Mouse (Mus musculus) adipocyte (in vitro differentiated cells): ENCODE measurements around the gene Plcb4.
"Not testable (repeated sequence)": the region's sequence is repeated elsewhere in the genome, so short reads cannot be mapped to it uniquely, and the experiment has no call there.

Experiments used
- DNase-seq: peaks from one replicate; pipeline ENCODE4 v3.0.0-alpha.2; 2016; ENCODE audit warnings: low spot score

The Plcb4 gene

DNA sequence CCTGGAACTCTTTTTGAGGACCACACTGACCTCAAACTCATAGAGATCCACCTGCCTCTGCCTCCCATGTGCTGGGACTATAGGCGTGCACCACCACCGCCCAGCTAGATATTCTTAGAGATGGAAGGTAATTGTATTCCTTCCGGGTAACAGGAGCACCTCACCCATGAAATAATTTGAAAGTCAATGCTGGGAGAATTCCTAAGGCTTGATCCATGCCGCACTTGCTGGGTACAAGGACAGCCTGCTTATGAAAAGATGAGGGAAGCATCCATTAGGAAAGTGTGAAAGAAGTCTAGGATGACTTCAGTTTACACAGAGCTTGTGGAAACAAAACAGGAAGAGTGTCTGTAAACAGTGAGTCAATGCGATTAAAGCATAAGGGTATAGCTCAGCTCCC lies 232.9 kb downstream of the Plcb4 start:
- DNase-seq = no peak

DNA sequence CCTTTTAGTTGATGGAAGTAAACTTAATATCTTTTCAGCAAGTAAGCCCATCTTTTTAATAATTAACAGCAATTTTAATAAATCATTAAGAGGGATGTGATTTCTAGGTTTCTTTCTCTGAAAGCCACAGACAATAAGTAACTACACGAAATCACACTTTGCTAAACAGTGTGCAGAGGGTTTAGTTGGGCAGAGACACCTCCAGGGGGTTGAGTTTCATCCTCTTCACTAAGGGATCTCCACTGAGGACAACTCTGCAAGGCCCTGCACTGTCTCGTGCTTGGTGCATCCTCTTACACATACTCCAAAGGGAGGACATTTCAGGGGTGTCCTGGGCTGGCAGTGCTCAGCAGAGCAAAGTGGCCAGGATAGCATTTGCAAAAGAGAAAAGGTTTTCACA lies 235.8 kb downstream of the Plcb4 start:
- DNase-seq = no peak

DNA sequence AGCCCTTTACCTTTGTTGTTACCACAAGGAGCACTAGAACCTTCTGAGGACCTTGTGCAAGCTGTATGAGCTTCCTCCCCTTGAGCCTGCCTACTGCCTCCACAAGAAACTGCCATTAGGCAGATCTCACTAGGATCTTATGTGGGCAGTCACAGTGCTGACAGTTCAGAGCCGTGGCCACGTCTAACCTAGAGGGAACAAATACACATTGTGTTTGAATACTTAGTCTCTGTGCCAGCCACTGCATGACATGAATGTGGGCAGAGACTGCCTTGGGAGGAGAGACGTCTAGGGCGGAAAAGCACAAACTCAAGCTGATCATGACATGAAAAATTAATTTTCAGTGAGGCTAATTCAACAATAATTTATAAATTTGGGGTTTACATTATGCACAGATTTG lies 239.2 kb downstream of the Plcb4 start:
- DNase-seq = no peak

DNA sequence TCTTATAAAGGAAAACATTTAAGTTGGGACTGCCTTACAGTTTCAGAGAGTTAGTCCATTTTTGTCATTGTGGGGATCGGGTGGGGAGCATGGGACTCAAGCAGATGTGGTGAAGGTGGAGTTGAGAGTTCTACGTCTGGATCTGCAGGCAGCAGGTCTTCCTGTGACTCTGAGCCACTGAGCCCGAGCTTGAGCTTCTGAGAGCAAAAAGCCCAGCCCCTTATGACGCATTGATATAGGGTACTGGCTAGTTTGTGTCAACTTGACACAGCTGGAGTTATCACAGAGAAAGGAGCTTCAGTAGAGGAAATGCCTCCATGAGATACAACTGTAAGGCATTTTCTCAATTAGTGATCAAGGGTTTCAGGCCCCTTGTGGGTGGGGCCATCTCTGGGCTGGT lies 241.1 kb downstream of the Plcb4 start:
- not testable (repeated sequence) for DNase-seq

DNA sequence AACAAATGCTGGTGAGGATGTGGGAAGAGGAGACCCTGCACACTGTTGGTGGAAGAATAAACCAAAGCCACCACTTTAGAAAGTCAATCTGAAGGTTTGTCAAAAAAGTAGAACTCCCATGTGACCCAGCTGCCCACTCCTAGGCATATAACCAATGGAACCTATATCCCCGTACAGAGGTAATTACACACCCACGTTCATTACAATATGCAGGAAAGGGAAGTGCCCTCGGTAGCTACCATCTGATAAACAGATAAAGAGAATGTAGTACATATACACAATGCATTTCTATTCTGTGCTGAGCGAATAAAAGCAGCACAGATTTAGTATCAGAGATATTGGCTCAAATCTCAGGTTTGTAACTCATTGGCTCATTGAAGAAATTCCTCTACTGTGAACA lies 242.2 kb downstream of the Plcb4 start:
- no peak for DNase-seq

GRCm38 (mm10) chr2:135904262-135904661 lies 245.5 kb downstream of the Plcb4 start:
- no peak for DNase-seq

DNA sequence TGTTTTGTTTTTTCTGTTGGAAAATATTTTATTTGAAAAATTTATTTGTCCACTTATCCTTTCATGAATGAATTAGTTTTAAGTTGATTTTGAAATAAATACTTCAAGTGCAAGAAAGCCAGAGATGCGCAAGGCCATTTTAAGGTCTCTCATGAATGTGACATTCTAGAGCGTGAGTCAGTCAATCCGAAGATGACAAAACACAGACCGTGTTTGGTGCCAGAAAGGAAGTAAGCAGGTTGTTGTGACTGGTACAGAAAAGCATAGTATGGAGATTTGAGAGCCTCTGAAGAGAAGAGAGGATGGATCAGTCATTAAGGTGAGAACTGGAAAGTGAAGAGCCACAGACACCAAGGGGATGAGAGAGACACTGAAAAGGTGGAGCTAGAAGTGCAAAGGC lies 246.0 kb downstream of the Plcb4 start:
- no peak for DNase-seq

DNA sequence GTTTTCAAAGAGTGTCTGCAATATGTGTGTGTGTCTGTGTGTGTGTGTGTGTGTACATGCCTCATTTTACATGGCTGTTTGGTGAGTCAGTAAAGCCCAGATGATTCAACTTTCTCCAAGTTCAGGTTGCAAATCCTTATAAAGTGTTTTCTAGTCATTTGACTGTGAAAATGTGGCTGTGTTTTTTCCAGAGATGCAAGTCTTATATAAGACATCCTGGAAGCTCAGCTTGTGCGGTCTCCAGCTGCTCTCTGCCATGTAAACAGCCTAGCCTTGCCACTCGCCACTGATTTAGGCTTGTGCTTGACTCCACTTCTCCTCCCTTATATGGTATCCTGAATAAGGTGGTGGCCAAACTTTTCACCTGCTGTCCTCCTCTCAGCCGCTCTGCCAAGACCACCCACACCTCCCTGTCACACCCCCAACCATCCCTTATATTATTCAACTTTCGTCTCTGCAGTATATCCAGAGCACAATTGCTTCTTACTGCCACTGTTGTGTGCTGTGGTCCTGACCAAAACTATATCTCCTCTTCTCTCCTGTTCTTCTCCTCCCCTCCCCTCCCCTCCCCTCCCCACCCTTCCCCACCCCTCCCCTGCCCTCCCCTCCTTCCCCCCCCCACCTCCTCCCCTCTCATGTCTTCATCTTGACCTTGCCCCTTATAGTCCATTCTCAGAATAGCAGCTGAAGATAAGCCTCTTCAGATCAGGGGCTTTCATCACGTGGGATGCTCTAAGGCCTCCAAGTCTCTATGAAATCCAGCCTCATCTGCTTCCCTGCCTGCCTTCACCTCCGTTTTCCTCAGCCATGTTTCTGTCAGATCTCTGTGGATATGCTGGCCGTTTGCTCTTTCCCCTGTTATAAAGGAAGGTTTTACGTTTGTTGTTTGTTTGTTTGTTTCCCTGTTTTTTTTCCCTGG lies 255.8 kb downstream of the Plcb4 start:
- no peak for DNase-seq

GRCm38 (mm10) chr2:135915928-135916327 lies 257.1 kb downstream of the Plcb4 start:
- no peak for DNase-seq

GRCm38 (mm10) chr2:135917000-135917399 lies 258.2 kb downstream of the Plcb4 start:
- DNase-seq = no peak

DNA sequence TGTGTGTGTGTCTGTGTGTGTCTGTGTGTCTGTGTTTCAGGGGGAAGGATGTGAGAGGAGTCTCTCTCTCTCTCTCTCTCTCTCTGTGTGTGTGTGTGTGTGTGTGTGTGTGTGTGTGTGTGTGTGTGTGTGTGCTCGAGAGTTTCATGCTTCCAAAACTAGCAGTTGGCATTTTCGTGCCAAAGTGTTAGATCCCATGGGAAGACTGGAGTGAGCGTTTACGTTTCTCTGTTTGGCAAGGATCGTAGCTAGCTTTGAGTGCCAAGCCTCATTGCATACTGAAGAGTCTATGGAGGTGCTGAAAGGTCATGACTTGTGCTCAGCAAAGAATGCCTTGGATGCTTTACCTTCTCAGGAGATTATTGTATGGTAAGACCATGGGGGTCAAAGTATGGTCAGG lies 259.3 kb downstream of the Plcb4 start:
- peak; percentile 80 for DNase-seq

- no peak for DNase-seq
Measured at GRCm38 (mm10) chr2:135919641-135920040, 260.8 kb downstream of the Plcb4 start.

GRCm38 (mm10) chr2:135926660-135927343 lies 268.0 kb downstream of the Plcb4 start:
- DNase-seq = peak; percentile 84

- DNase-seq = no peak
Measured at GRCm38 (mm10) chr2:135929021-135929720, 270.4 kb downstream of the Plcb4 start.

GRCm38 (mm10) chr2:135930696-135931095 lies 271.9 kb downstream of the Plcb4 start:
- DNase-seq = no peak

DNA sequence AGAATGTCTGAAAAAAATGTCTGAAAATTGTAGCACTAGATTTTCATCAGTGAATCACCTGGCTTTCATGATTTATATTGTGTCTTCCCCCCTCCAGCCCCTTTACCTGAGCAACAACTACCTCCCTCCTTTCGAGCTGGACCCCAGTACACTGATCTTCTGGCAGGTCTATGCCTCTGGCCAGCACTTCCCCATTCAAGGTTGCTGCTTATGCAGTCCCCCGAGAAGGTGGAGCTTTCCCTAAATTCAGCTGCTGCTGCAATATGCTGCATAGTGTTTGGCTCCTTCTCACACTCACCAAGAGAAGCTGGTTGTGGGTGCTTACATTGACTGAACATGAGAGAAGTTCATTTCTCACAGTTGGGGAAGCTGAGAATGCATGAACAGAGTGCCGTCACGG lies 273.8 kb downstream of the Plcb4 start:
- no peak for DNase-seq

GRCm38 (mm10) chr2:135936376-135936775 lies 277.6 kb downstream of the Plcb4 start:
- DNase-seq = no peak

GRCm38 (mm10) chr2:135937646-135938045 lies 278.8 kb downstream of the Plcb4 start:
- DNase-seq = no peak

DNA sequence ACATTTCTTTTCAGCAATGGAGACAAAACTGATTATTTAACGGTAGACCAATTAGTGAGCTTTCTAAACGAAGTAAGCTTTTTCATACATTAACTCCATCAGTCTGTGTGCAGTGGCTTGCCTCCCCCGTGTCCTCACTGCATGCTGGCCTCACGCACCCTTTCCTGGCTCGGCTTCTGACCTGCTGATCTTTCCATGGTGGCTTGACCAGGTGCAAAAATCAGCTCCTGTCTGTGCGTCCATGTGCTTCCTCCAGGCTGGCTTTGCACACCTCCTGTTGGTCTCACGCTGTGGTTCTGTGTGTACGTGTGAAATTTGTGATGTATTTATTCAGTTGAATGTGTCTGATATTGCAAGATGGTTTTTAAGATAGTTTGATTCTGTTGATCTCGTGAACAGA lies 281.1 kb downstream of the Plcb4 start:
- no peak for DNase-seq

DNA sequence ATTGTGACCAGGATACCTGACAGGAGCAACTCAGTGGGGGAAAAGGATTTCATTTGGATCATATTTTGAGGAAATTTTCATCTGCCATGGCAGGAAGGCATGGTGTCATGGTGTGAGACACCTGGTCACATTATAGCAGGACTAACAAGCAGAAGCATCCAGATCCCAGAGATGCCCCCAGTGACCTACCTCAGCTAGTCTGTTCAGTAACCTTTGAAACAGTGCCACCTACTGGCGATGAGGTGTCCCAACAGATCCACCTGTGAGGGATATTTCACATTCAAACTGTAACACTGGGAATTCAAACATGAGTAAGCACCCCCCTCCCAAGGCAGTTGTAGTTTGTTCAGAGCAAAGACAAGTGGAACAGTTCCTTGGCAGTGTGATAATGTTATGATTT lies 289.0 kb downstream of the Plcb4 start:
- peak; percentile 10 for DNase-seq

DNA sequence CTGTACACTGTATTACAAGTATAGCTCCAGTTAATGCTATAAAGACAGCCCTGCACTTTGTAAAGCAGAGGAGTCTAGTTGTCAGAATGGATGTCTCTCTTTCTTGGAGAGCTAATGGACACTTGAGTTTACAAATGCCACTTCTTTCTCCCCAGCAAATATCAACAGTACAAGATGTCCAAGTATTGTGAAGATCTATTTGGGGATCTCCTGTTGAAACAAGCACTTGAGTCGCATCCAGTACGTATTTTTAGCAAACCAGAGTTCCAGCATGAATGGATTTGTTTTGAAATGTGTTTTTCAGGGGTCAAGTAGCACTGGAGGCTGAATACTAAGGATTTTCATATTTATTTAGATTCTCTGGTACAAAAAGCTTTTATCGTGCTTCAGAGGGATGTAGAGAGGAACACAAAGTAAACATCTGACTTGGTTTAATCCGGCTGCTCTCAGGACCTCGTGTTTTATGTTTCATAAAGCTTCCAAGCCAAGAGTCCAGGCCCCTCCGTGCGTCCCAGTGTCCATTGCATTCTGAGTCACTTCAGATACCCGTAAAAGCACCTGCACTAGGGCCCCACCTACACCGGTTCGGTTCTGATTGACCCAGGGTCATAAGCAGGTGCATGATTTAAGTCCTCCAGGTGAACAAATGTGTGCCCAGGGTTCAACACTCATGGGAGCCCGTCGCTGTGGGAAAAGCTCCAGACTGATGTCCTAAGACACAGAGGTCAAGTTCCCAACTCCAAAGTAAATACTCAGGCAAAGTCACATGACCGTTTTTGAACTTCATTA lies 296.1 kb downstream of the Plcb4 start:
- no peak for DNase-seq

- DNase-seq = no peak
Measured at GRCm38 (mm10) chr2:135955796-135956195, 297.0 kb downstream of the Plcb4 start.
